Mouse (Mus musculus) bone marrow macrophage, adult 2 months (primary cell): ENCODE data around the gene Polm. TPM values are rescaled to one million over a fixed set of nuclear protein-coding genes. Genes with fewer than 3 reads are reported as not detected.

Experiments used
- H3K27ac ChIP-seq: 2 replicates; pipeline ENCODE4 v1.5.1; 2012; ENCODE audit warnings: low read depth, low read length; ENCODE audit not compliant: insufficient read depth
- H3K4me1 ChIP-seq: 2 replicates; pipeline ENCODE4 v1.6.1; 2012; ENCODE audit warnings: low read length; ENCODE audit not compliant: control insufficient read depth, insufficient read depth
- H3K4me3 ChIP-seq: 2 replicates; pipeline ENCODE4 v1.5.1; 2012; ENCODE audit warnings: mild to moderate bottlenecking, low read length, moderate library complexity; ENCODE audit not compliant: insufficient read depth
- CTCF ChIP-seq: IDR thresholded peaks from 2 replicates; pipeline ENCODE4 v1.5.1; 2012; ENCODE audit warnings: low read depth, mild to moderate bottlenecking, low read length, moderate library complexity
- POLR2A ChIP-seq: IDR thresholded peaks from 2 replicates; pipeline ENCODE4 v1.6.1; 2012; ENCODE audit warnings: mild to moderate bottlenecking, low read depth, low read length, borderline replicate concordance
- polyA plus RNA-seq: library from polyadenylated mRNA; stranded (reverse); fragments of >200 nt; gene quantifications from 2 replicates; pipeline ENCODE4 v1.2.4, GENCODE M21; 2012; ENCODE audit not compliant: missing spikeins, insufficient read depth, insufficient read length

The Polm gene
- polyA plus RNA-seq, 1 experiment = 11.4 TPM

GRCm38 (mm10) chr11:5805711-5806110 lies 32.1 kb downstream of the Polm start:
- no peak for TF ChIP-seq CTCF
- no peak for TF ChIP-seq POLR2A
- Histone ChIP-seq H3K4me1 (peaks cover 13% of the 10 kb centered on the region), H3K4me3 (no peak overlapping the region), H3K27ac (no peak overlapping the region)

GRCm38 (mm10) chr11:5804174-5804573 lies 33.6 kb downstream of the Polm start:
- Histone ChIP-seq H3K4me1 (peaks cover 13% of the 10 kb centered on the region), H3K27ac (no peak overlapping the region), H3K4me3 (no peak overlapping the region)
- TF ChIP-seq CTCF (no peak), POLR2A (no peak)

GRCm38 (mm10) chr11:5803551-5803981 lies 34.2 kb downstream of the Polm start, which contains the start of gene Pgam2:
Gene Pgam2, minus strand, starts transcription at chr11:5803733.
- H3K27ac ChIP-seq = no peak within 1 kb of the TSS
- H3K4me3 ChIP-seq = no peak within 1 kb of the TSS
- peaks cover 13% of the 10 kb centered on the region for H3K4me1 ChIP-seq
- TF ChIP-seq POLR2A (no peak), CTCF (no peak)

GRCm38 (mm10) chr11:5802457-5803217 lies 35.2 kb downstream of the Polm start:
- H3K4me3 ChIP-seq = no peak overlapping the region
- H3K4me1 ChIP-seq = peaks cover 13% of the 10 kb centered on the region
- TF ChIP-seq CTCF = no peak
- no peak for TF ChIP-seq POLR2A
- H3K27ac ChIP-seq = no peak overlapping the region

- no peak overlapping the region for H3K27ac ChIP-seq
- H3K4me3 ChIP-seq = no peak overlapping the region
- H3K4me1 ChIP-seq = peaks cover 13% of the 10 kb centered on the region
- TF ChIP-seq CTCF (no peak), POLR2A (no peak)
These were observed 35.8 kb downstream of the Polm start for GRCm38 (mm10) chr11:5802005-5802404.

- Histone ChIP-seq H3K4me1 (peaks cover 13% of the 10 kb centered on the region), H3K4me3 (no peak overlapping the region), H3K27ac (no peak overlapping the region)
- no peak for TF ChIP-seq CTCF
- TF ChIP-seq POLR2A = no peak
These were observed 36.3 kb downstream of the Polm start for GRCm38 (mm10) chr11:5801511-5801910.

- Histone ChIP-seq H3K27ac (no peak overlapping the region), H3K4me3 (no peak overlapping the region), H3K4me1 (peaks cover 26% of the 10 kb centered on the region)
- TF ChIP-seq CTCF (no peak), POLR2A (no peak)
These were observed 38.0 kb downstream of the Polm start for GRCm38 (mm10) chr11:5799621-5800490.

- Histone ChIP-seq H3K4me1 (peaks cover 41% of the 10 kb centered on the region), H3K4me3 (no peak overlapping the region), H3K27ac (no peak overlapping the region)
- TF ChIP-seq CTCF = no peak
- no peak for TF ChIP-seq POLR2A
These were observed 39.9 kb downstream of the Polm start for GRCm38 (mm10) chr11:5797928-5798327.

- Histone ChIP-seq H3K4me1 (peaks cover 40% of the 10 kb centered on the region), H3K4me3 (no peak overlapping the region), H3K27ac (no peak overlapping the region)
- no peak for TF ChIP-seq POLR2A
- no peak for TF ChIP-seq CTCF
These were observed 40.4 kb downstream of the Polm start for GRCm38 (mm10) chr11:5797371-5797770.

- Histone ChIP-seq H3K4me3 (no peak overlapping the region), H3K27ac (no peak overlapping the region), H3K4me1 (peaks cover 42% of the 10 kb centered on the region)
- TF ChIP-seq POLR2A (no peak), CTCF (no peak)
These were observed 40.9 kb downstream of the Polm start for GRCm38 (mm10) chr11:5796939-5797338.
